Mouse (Mus musculus) heart, adult 2 months (tissue): ENCODE results near the gene 1110008L16Rik.

Experiments
- CTCF ChIP-seq: fragments of 200-600 bp; IDR thresholded peaks from 2 replicates; pipeline ENCODE4 v1.8.1; 2022; ENCODE audit warnings: antibody characterized with exemption, mild to moderate bottlenecking, moderate library complexity
- POLR2A ChIP-seq: fragments of 200-500 bp; IDR thresholded peaks from 2 replicates; pipeline ENCODE4 v1.6.1; 2011; ENCODE audit warnings: mild to moderate bottlenecking, low read depth, low read length, control low read depth; ENCODE audit not compliant: insufficient read depth

DNA sequence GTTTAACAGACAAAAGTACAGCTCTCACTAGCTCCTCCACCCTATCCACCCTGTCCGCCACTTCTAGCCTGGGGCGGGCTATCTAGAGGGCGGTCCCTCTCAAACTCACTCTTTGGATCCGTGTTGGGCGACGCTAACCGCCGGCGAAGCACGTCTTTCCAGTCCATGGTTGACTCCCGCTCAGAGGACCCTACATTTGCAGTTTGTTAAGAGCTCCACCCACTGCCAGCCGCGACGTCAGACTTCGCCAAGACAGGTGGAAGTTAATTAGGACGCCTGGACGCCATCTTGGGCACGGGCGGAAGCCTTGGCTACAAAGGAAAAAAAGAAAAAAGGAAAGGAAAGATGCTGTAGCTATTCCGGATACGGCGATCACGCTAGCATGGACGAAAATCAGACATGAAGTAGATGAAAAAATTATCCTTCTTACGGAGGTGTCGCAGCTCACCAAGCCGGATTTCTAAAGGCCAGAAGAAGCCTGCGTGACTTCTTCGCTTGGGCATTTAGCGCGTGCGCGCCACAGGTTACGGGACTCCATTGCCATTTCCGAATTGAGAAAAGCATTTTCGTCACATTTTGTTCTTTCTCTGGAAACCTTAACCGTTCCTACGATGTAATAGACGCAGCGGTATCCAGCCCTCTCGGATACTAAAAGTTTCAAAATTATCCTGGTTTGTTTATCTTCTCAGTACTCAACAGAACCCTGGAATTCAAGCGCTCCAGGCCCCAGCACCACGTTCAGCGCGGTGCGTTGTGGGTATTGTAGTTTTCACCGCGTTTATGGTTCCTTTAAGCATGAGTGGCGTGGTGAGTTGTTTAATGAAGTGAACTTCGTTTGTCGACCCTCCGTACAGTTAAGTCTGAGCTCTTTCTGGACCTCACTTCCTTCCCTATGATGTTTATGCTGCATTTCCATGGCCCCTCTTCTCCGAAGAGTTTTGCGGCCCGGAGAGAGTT lies 3.4 kb downstream of the 1110008L16Rik start, which contains the start of gene Ppp2r3c:
- TF ChIP-seq CTCF (no peak), POLR2A (peak; percentile 76)
